Mouse (Mus musculus): ENCODE measurements around the gene Pck1. TPM values are rescaled to one million over a fixed set of nuclear protein-coding genes. Genes with fewer than 3 reads are reported as not detected.
A peak's percentile ranks its signal among the peaks of the same experiment; 100 is the strongest.

Pck1 gene
- polyA plus RNA-seq, 1 experiment from 2014 or later, result 0.54 TPM

DNA sequence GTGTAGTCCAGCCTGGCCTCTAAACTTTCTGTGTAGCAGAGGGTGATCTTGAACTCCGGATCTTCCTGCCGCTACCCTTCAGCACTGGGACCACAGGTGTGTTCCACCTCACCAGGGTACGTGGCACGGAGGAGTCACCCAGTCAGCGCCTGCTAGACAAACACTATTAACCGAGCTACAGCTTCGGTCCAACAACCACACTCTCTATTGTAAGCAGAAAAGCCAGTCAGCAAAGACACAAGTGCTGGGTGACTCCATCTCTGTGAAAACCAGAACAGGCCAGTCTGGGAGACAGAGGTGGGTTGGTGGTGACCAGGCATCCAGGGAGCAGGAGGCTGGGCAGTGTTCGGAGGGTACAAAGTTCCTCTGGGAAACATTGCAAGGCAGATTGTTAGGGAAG, 10.5 kb downstream of the Pck1 start:
- no peaks in the 10 kb centered on the region for H3K9me3 ChIP-seq (replicated peaks)
- H3K4me3 ChIP-seq (replicated peaks), result no peak overlapping the region
- H3K9ac ChIP-seq, result no peak overlapping the region
- H3K36me3 ChIP-seq (replicated peaks), result no peaks in the 10 kb centered on the region
- ATAC-seq (ENCODE audit: insufficient read depth), result no peak
- H3K27ac ChIP-seq (replicated peaks), result no peak overlapping the region
- 74% methylated on average over 8 of the region's 8 CpGs for WGBS (ENCODE audit: insufficient replicate concordance)
- H3K27me3 ChIP-seq, result peaks cover 8% of the 10 kb centered on the region; the same call in 1 of the 2 replicates
- H3K4me1 ChIP-seq (replicated peaks), result no peaks in the 10 kb centered on the region
- no peak overlapping the region for H3K4me2 ChIP-seq

DNA sequence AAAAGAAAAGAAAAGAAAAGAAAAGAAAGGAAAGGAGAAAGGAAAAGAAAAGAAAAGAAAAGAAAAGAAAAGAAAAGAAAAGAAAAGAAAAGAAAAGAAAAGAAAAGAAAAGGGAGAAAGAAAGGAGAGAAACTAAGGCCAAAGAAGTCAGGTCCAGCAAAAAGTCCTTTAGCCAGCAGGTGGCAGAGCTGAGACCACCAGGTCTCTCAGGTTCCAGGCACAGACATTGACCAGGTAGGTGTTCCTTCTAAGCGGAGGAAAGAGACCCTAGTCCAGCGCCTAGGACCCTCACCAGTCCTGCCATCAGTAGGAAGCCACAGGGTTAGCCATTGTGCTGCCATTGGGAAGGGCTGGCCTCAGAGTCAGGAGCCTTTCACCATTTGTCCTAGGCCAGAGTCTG, 11.5 kb downstream of the Pck1 start:
- H3K4me1 ChIP-seq (replicated peaks), result no peaks in the 10 kb centered on the region
- H3K9ac ChIP-seq, result no peak overlapping the region
- H3K27me3 ChIP-seq, result peaks cover 16% of the 10 kb centered on the region; the same call in 1 of the 2 replicates
- no peak overlapping the region for H3K4me2 ChIP-seq
- no peak overlapping the region for H3K4me3 ChIP-seq (replicated peaks)
- no peak for ATAC-seq (ENCODE audit: insufficient read depth)
- no peaks in the 10 kb centered on the region for H3K9me3 ChIP-seq (replicated peaks)
- 17% methylated on average over 2 of the region's 2 CpGs for WGBS (ENCODE audit: insufficient replicate concordance)
- H3K36me3 ChIP-seq (replicated peaks), result no peaks in the 10 kb centered on the region
- no peak overlapping the region for H3K27ac ChIP-seq (replicated peaks)

DNA sequence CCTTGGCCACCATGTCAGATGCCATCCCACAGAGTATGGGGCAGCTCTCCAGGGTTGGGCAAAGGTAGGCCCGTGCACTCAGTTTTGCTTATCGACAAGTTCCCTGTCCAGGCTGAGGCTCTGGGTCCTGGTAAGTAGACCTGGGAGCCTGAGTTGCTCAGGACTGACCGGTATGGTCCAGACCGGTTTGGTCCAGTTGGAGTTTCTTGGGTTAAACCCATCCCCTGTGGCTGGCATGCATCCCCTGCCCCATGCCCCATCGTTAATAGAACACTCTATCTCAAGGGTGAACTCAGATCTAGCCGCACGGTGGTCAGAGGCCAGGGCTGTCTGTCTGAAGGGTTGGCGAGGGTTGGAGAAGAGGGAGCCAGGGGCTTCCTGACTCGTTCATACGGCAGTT, 12.1 kb downstream of the Pck1 start:
- H3K4me1 ChIP-seq (replicated peaks), result no peaks in the 10 kb centered on the region
- ATAC-seq (ENCODE audit: insufficient read depth), result no peak
- H3K4me2 ChIP-seq, result no peak overlapping the region
- no peak overlapping the region for H3K4me3 ChIP-seq (replicated peaks)
- H3K9me3 ChIP-seq (replicated peaks), result no peaks in the 10 kb centered on the region
- no peak overlapping the region for H3K27ac ChIP-seq (replicated peaks)
- no peak overlapping the region for H3K9ac ChIP-seq
- peaks cover 19% of the 10 kb centered on the region; the same call in 1 of the 2 replicates for H3K27me3 ChIP-seq
- H3K36me3 ChIP-seq (replicated peaks), result no peaks in the 10 kb centered on the region
- WGBS (ENCODE audit: insufficient replicate concordance), result 73% methylated on average over 10 of the region's 10 CpGs

DNA sequence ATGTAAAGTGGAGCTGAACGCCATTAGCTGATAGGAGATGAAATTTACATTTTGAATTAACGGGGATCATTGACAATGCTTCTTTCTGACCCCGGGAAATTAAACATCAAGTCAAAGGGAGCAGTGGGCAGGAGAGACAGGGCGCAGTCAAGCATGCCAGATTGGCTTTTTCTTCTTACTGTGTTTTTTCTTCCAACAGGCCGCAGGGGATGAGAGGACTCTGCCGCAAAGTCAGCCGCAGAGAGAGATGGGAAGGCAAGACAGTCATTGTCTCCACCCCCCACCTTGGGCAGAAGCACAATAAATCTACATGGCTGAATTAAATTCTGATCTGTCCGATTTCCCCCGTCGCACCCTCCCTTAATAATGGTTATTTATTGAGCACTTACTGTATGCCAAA, 12.5 kb downstream of the Pck1 start:
- 71% methylated on average over 10 of the region's 10 CpGs for WGBS (ENCODE audit: insufficient replicate concordance)
- Histone ChIP-seq H3K4me3 (replicated peaks) (no peak overlapping the region), H3K9me3 (replicated peaks) (no peaks in the 10 kb centered on the region), H3K4me1 (replicated peaks) (no peaks in the 10 kb centered on the region), H3K27me3 (peaks cover 19% of the 10 kb centered on the region; the same call in 1 of the 2 replicates), H3K36me3 (replicated peaks) (no peaks in the 10 kb centered on the region), H3K9ac (no peak overlapping the region), H3K27ac (replicated peaks) (no peak overlapping the region), H3K4me2 (no peak overlapping the region)
- no peak for ATAC-seq (ENCODE audit: insufficient read depth)

DNA sequence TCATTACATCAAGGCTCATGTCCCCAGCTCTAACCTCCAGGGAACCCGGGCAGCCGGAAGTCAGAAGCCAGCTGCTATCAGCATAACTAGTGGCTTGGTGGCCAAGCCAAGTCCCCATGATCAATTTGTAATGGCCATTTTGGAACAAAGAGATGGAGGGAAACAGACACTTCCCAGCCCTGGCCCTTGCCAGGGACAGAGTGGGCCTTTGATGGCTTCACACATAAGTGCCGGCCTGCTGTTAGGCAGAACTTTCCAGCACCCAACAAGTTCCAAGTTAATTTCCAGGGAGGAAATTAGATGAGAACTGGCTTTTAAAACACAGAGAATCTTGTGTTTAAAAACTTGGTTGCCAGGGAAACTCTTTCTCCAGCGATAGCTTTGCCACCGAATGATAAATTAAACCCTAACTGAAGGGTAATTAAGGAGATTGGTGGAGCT, 15.6 kb downstream of the Pck1 start:
- H3K4me2 ChIP-seq, result no peak overlapping the region
- peaks cover 24% of the 10 kb centered on the region for H3K4me1 ChIP-seq (replicated peaks)
- peaks cover 43% of the 10 kb centered on the region for H3K27me3 ChIP-seq
- no peaks in the 10 kb centered on the region for H3K36me3 ChIP-seq (replicated peaks)
- H3K4me3 ChIP-seq (replicated peaks), result no peak overlapping the region
- no peak for ATAC-seq (ENCODE audit: insufficient read depth)
- no peak overlapping the region for H3K9ac ChIP-seq
- H3K9me3 ChIP-seq (replicated peaks), result no peaks in the 10 kb centered on the region
- 47% methylated on average over 5 of the region's 5 CpGs for WGBS (ENCODE audit: insufficient replicate concordance)
- no peak overlapping the region for H3K27ac ChIP-seq (replicated peaks)

DNA sequence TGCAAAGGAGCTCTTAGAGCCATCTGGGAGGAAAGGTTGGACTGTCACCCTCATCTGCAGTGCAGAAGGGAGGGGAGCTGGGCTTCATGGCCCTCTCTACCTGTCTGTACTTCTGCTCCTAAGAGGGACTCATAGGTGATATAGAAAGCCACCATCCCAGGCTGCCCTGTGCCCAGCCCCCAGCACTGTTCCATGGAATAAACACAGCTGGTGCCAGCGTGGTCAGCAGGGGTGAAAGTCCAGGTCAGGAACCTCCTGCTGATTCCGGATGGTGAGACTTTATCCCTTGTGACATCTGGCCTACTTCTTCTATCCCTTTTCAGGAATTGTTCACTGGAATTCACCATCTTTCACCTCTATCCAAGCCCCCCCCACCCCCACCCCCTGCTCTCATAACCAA, 17.2 kb downstream of the Pck1 start:
- Histone ChIP-seq H3K4me1 (replicated peaks) (peaks cover 38% of the 10 kb centered on the region), H3K27me3 (peaks cover 39% of the 10 kb centered on the region), H3K27ac (replicated peaks) (no peak overlapping the region), H3K4me3 (replicated peaks) (no peak overlapping the region), H3K36me3 (replicated peaks) (no peaks in the 10 kb centered on the region), H3K9ac (no peak overlapping the region), H3K4me2 (no peak overlapping the region), H3K9me3 (replicated peaks) (no peaks in the 10 kb centered on the region)
- ATAC-seq (ENCODE audit: insufficient read depth), result no peak
- 45% methylated on average over 2 of the region's 2 CpGs for WGBS (ENCODE audit: insufficient replicate concordance)

DNA sequence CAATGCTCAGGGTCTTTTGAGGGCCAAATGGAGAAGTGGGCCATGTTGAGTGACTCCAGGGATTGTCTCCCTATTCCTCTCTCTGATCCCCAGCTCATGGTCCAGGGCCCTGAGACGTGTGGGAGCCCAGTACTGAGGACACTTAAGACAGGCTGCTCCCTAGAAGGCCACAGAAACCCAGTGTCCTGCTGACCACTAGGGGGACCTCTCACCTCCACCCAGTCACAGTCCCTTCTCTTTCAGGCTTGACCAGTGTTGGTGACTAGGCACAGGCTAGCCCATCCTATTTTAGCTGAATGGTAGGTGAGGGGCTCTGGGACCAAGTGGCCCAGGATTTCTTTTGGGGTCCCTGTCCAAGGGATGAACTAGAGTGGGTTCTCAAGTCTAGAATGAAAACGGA, 17.9 kb downstream of the Pck1 start:
- H3K4me3 ChIP-seq (replicated peaks), result no peak overlapping the region
- no peaks in the 10 kb centered on the region for H3K36me3 ChIP-seq (replicated peaks)
- H3K27me3 ChIP-seq, result peaks cover 38% of the 10 kb centered on the region
- WGBS (ENCODE audit: insufficient replicate concordance), result 28% methylated on average over 2 of the region's 2 CpGs
- no peak overlapping the region for H3K4me2 ChIP-seq
- ATAC-seq (ENCODE audit: insufficient read depth), result no peak
- H3K9ac ChIP-seq, result no peak overlapping the region
- H3K4me1 ChIP-seq (replicated peaks), result peaks cover 38% of the 10 kb centered on the region
- no peak overlapping the region for H3K27ac ChIP-seq (replicated peaks)
- H3K9me3 ChIP-seq (replicated peaks), result no peaks in the 10 kb centered on the region

DNA sequence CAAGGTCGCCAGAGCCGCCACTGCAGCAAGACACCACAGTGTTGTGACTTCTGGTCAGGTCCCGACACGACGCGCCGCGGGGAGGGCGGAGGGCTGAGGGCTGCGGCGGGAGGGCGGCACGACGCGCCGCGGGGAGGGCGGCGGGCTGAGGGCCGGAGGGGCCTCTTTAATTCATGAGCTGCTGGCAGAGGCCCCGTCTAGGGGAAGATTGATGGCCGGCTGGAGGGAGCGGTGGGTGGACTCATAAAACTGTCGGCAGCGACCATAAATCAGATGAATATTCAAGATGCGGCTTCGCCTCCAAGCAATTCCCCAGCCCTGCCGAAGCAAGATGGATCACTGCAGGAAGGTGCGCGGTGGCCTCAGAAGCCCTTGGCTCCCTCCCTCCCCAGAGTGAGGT, 18.6 kb downstream of the Pck1 start:
- Histone ChIP-seq H3K27ac (replicated peaks) (no peak overlapping the region), H3K27me3 (peaks cover 38% of the 10 kb centered on the region), H3K4me2 (peak overlapping the region; percentile 18; the same call in 1 of the 2 replicates), H3K9me3 (replicated peaks) (no peaks in the 10 kb centered on the region), H3K4me1 (replicated peaks) (peaks cover 38% of the 10 kb centered on the region), H3K9ac (no peak overlapping the region), H3K4me3 (replicated peaks) (no peak overlapping the region), H3K36me3 (replicated peaks) (no peaks in the 10 kb centered on the region)
- ATAC-seq (ENCODE audit: insufficient read depth), result no peak
- 5% methylated on average over 29 of the region's 30 CpGs for WGBS (ENCODE audit: insufficient replicate concordance)

DNA sequence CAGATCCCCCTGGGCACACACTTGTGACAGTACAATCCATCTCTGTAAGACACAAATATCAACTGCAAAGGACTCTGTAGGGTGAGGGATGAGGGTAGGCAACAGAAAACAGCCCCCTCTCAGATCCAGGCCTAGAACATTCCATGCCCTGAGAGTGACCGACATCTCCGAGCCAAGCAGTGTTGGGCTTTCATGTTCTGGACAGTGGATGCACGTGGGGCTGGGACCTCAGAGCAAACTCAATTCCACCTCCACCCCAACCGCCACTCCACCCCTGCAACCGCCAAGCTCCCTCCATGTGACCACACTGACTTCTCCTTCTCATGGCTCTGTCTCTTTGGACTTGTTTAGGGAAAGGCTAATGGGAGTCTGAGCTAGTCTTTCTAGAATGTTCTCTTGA, 19.1 kb downstream of the Pck1 start:
- Histone ChIP-seq H3K4me3 (replicated peaks) (no peak overlapping the region), H3K27me3 (peaks cover 38% of the 10 kb centered on the region)
- no peak for ATAC-seq (ENCODE audit: insufficient read depth)

DNA sequence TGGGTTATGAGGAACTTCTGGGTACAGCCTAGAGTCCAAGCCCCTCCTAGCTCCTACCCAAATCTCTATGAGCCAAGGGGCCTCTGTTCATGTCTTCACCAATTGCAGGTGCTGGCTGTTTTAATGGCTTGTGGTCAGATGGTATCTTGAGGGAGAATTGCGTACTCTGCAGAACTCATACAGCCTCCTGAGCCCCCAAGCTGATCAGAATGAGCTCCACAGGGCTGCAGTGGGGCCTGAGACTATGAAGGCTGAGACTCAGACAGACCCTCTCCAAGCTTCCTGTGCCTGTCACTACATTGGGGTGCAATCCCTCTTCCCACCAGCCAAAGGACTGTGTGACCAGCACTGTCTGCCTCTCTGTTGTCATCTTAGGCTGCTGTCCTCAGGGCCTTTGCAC, 19.5 kb downstream of the Pck1 start:
- no peak for ATAC-seq (ENCODE audit: insufficient read depth)
- peaks cover 38% of the 10 kb centered on the region for H3K4me1 ChIP-seq (replicated peaks)
- H3K27me3 ChIP-seq, result peaks cover 38% of the 10 kb centered on the region
- H3K4me2 ChIP-seq, result no peak overlapping the region
- H3K36me3 ChIP-seq (replicated peaks), result no peaks in the 10 kb centered on the region
- H3K27ac ChIP-seq (replicated peaks), result no peak overlapping the region
- H3K9ac ChIP-seq, result no peak overlapping the region
- WGBS (ENCODE audit: insufficient replicate concordance), result 20% methylated on average over 1 of the region's 1 CpGs
- H3K4me3 ChIP-seq (replicated peaks), result no peak overlapping the region
- no peaks in the 10 kb centered on the region for H3K9me3 ChIP-seq (replicated peaks)

More for the DNA sequence above, 19.1 kb downstream of the Pck1 start:
- Histone ChIP-seq H3K9ac (no peak overlapping the region), H3K36me3 (replicated peaks) (no peaks in the 10 kb centered on the region), H3K4me1 (replicated peaks) (peaks cover 38% of the 10 kb centered on the region), H3K4me2 (no peak overlapping the region), H3K27ac (replicated peaks) (no peak overlapping the region), H3K9me3 (replicated peaks) (no peaks in the 10 kb centered on the region)
- 25% methylated on average over 5 of the region's 5 CpGs for WGBS (ENCODE audit: insufficient replicate concordance)

DNA sequence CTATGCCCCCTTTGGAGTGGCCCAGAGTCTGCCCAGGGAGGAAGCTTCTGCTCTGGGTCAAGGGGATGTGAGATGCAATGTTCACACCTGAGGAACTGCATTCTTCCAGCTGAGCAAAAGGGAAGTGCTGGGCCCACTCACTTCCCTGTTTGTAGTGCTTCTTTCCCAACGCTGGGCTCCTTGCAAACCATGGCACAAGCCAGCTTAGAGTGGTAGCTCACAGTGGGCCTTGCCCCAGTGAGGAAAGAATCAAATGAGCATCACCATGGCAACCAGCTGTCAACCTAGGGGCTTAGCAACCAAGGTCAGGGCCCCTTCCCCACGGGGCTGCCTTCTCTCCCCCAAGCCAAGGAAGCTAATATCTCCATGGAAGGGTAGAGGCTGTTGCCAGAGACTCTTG, 20.2 kb downstream of the Pck1 start:
- no peak for ATAC-seq (ENCODE audit: insufficient read depth)
- H3K4me2 ChIP-seq, result 0 out of 2 replicates have a peak overlapping the region, but pooled peaks have one; percentile 49
- peaks cover 38% of the 10 kb centered on the region for H3K27me3 ChIP-seq
- no peak overlapping the region for H3K9ac ChIP-seq
- no peaks in the 10 kb centered on the region for H3K9me3 ChIP-seq (replicated peaks)
- H3K36me3 ChIP-seq (replicated peaks), result no peaks in the 10 kb centered on the region
- 17% methylated on average over 2 of the region's 2 CpGs for WGBS (ENCODE audit: insufficient replicate concordance)
- no peak overlapping the region; the same call in 1 of the 2 replicates for H3K27ac ChIP-seq (replicated peaks)
- H3K4me1 ChIP-seq (replicated peaks), result peaks cover 38% of the 10 kb centered on the region
- no peak overlapping the region for H3K4me3 ChIP-seq (replicated peaks)

All from liver, embryonic 15.5 days (tissue).